Mouse (Mus musculus) layer of hippocampus, adult 9-10 months (tissue): ENCODE measurements around the gene Stoml3.

ENCODE experiments used
- DNase-seq: peaks from one replicate; pipeline ENCODE4 v3.0.0; 2022; ENCODE audit warnings: low spot score

The Stoml3 gene

DNA sequence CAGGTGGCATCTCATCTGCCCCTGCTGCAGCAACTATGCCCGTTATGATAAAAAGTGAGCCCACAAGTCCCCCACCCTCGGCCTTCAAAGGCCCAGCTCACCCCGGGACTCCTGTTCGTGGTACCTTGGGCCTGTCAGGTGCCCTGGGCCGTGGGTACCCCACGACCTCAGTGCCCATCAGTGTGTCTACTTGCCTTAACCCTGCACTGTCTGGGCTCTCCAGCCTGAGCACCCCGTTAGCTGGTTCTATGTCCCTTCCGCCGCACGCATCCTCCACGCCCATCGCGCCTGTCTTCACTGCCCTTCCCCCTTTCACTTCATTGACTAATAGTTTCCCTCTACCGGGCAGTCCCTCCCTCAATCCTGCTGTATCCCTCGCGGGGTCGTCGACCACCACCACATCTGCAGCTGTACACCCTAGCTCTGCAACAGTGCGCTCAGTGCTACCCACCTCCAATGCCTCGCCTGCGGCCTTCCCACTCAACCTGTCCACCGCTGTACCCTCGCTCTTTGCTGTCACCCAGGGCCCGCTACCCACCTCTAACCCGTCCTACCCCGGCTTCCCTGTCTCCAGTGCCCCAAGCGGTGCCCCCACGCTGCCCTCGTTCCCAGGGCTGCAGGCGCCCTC lies 9.9 kb upstream of the Stoml3 start:
- DNase-seq = no peak

DNA sequence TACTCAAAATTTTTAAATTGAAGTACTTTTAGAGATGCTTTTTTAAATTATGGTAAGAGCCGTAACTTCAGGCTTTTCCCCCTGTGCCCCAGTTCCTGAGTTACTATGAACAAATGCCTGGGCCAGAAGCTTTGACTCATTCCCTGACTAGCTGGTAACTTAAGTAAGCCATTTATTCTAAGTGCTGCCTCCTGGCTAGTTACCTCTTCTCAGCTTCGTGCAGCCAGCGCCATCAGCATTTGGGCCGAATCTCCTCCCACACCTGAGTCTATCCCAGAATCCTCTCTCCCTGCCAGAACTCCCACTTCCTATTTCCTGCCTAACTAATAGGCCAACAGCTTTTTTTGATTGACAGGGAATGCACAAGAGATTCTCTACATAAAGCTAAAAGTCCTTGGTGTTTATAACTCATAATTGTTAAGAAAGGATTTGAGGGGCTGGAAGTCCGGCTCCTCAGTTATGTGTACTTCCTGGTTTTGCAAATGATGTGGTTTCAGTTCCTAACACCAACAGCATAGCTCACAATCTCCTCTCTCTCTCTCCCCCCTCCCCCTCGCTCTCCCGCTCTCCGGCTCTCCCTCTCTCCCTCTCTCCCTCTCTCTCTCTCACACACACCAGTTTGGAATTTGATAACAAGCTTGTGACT lies 4.9 kb upstream of the Stoml3 start:
- DNase-seq = no peak

DNA sequence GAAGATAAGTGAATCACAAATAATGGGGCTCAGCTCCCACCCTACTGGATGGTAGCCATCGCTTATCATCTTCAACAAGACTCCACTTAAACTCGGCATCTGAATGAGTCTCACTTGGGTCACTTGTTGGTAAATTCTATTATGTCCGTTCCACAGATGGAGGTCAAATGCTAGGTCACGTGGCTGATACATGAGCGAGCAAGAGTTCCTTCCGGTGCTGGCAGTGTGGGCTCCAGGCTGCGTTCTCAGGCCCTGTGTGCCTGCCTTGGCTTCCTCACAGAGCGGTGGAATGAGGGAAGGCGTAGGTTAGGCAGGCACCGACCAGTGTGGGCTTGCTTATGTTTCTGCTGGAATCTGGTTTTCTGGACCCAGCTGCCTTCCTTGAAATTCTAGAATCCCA lies 1.9 kb upstream of the Stoml3 start:
- DNase-seq = no peak

DNA sequence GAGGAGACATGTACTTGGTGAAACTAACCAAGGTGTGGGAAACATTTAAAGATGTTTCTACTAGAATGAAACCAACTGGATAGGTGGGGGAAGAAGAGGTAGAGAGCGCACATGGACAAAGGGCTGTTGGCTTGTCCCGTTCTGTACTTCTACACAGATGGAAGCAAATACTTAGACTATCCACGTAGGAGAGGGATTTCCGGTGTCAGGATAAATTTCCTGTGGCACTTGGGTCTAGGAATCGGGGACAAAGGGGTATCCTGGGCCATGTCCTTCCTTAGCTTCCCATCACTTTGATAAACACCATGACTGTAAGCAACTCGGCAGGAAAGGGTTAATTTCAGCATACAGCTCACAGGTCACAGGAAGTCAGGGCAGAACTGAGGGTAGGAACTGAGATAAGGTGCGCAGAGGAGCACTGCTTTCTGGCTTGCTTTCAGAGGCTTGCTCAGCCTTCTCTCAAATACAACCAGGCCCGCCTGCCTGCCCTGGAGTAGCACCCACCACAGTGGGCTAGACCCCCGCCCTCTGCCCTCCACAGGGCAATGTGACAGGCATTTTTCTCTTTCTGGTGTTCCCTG lies 1.4 kb upstream of the Stoml3 start:
- no peak for DNase-seq

DNA sequence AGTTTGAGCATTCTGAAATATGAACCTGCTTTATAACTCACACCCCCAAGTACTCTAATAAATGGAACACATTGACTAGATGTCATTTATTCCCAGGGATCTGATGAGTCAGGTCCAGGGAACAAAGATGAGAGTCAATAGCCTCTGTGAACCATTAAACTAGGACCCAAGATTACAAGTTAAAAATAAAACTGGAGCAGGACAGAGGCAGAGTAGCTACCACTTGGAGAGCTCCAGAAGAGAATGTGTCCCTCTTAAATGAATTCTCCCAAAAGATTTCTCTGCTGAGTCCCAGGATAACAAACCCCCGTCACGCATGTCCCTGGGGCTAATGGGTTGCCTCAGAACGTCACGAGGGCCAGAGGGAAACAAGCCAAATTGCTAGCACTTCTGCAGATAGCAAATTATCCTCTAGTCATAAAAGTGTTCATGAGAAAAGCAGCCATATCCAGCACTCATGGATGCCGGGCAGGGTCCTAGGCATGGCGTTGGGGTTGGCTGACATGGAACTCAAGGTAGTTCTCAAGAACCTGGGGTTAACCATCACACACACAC lies 10.0 kb downstream of the Stoml3 start:
- DNase-seq = no peak

DNA sequence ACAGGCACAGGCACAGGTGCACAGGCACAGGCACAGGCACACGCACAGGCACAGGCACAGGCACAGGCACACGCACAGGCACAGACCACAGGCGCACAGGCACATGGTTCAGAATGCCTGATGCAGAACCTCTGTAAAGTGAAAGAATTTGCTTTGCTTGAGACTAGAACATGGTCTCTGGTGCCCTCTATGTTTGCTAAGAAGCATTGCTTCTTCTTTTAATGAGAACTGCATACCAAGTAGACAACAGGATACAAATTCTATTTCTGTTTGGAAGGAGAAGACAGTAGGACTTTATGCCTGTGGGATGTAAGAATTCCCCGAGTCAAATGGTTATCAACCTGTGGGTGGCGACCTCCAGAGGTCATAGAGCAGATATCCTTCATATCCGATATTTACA lies 14.0 kb downstream of the Stoml3 start:
- no peak for DNase-seq

DNA sequence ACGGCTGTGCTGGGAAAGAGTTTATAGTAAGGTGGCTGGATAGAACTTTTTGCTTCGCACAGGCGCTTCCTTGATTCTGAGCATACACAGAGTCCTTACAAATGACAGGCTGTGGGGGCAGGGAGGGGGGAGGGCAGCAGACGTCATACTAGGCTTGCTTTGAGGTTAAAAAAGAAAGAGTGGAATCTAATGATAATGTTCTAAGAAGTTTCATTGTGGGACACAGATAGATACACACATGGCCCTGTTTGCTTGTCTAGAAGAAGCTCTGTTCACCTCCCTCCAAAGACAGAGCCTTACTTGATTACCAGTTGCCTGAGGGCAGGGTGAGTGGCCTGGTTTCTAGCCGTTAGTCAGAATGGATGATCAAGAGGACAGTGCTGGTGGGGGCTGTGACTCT lies 24.6 kb downstream of the Stoml3 start:
- no peak for DNase-seq

DNA sequence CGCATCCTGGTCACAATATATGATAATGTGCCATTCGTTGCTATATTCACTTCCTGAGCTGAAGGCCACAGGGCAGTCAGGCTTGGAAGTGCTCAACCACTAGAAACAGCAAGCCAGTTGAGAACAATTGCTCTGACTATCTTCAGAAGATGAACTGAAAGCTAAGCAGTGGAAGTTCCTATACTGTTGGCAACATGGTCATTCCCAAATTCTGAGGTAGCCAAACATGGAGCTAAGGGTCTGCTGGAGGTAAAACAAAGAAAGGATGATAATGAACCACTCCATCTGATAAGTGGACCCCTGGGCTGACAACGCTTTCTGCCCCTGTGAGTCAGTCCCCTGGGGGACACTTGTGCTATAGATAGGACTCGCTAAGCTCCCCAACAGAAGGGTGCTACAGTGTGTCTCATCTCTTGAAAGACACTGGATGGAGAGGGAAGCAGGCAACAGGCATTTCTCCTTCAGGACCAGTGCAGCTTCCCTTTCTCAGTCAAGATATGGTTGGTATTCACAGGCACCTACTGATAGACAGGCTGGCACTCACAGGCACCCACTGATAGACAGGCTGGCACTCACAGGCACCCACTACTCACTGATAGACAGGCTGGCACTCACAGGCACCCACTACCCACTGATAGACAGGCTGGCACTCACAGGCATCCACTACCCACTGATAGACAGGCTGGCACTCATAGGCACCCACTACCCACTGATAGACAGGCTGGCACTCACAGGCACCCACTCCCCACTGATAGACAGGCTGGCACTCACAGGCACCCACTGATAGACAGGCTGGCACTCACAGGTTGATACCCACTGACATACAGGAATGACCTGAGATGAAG lies 26.0 kb downstream of the Stoml3 start:
- no peak for DNase-seq

DNA sequence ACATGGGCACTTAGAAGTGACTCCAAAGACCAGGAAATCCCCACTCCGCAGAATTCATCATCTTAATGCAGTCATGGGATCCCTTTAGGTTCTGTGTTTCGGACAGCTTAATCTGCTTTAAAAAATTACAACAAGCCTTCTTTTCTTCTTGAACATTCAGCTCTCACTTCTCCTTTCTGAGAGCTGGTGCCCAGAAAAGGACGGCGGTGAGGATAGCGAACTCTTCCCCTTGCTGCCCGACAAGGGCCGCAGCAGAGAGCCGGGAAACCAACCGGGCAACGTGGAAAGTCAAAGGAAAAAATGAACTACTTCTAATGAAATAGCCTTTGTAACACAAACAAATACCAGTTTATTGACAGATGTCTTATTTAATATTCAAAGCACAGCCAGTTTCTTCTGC lies 34.3 kb downstream of the Stoml3 start:
- DNase-seq = no peak

DNA sequence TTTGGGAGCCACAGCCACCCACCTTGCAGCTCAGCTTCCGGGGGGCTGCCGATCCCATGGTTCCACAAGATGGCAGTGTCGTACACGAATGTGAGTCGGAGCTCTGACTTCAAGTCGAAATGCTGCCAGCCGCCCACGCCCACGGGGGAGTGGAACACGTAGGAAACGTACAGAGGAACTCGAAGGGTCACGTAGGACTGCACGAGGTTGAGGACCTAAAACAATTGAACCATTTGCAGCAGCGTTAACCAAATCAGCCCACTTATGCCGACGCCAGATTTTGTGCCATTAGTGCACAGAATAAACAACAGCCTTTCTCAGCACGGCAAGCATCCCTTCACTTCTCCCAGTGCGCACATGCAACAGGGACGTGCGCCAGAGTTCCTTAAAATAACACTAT lies 37.3 kb downstream of the Stoml3 start:
- DNase-seq = peak; percentile 73

DNA sequence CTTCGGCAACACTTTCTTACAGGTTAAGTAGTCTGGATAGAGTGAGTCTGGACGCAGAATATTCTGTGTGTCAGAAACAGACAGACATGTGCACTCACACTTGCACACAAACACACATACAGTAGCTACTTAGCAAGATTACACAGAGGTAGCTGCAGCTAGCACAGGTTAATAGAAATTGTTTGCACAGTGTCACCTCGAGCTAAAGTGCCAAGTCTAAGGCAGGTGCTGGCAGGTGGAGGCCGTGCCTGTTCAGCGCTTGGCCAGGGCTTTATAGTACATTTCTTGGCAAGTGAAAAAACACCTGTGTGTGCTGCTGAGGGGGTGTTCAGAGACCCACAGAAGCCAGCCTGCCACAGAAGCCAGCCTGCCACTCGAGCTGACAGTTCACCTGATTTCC lies 41.9 kb downstream of the Stoml3 start:
- DNase-seq = no peak

DNA sequence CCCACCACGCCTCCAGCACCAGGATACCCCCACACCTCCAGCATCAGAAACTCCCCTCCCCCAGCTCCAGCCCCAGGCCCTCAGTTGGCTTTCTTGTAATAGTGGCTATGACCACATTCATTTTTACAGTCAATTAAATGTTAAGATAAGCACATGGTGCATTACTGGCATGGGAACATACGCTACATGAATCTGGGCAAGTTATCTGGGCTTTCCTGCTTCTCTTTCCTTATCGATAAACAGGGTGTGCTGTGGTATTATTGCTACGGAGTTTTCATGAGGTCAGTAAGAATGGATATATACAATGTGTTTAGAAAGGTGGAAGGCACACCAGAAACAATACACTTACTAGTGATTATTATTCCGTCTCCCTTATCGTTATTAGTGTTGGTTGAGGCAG lies 43.6 kb downstream of the Stoml3 start:
- no peak for DNase-seq

DNA sequence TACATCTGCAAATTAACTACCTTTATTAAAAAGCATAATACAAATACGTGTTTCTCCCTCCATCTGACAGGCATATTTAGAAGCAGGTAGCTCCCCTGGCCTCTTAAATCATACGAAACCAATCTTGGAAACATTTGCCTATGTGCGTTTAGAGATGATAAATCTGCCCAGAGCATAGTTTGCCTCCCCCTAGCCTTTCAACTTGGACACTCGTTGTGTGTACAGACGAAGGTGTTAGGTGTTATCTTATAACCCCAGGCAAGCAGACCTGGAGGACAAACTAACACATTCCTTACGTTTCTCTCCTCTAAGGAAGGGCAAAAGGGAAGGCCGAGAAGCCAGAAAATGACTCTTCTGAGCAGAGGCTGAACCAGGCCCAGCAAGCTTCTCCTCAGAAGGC lies 64.2 kb downstream of the Stoml3 start:
- DNase-seq = no peak

DNA sequence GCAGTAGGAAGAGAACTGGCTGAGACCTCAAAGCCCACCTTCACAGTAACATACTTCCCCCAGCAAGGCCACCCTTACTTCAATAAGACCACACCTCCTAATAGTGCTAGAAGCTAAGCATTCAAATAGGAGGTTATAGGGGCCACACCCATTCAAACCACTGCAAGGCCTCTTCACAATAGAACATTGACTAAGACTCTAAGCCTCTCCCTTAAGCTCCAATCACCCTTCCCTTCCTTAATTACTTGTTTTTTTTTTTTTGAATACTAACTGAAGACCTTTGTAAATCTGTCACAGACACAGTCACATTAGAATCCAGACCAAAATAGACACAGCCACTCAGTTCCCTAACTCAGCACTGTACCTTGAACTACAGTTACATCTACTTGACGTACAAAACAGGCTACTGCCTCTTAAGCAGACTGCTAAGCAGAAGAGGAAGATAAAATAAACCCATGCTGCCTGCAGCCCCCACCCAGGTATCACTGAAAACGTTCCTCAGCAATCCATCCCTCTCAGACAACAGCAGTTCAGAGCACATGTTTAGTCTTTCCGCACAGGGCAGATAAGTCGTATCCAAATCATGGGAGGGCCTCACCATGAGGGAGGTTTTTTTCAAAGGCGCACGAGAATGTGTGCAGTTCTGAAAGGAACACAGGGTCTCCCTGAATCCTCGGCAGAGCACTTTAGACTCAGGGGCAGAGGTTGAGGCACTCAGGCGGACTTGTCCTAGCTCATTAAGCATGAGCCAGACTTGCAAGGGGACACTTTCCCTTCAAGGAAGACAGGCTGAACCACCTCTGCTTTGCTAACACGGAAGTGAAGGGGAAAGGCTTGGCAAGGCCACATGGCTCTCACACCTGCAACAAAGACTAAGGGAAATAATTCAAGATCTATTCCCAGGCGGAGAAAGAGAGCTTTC lies 66.8 kb downstream of the Stoml3 start:
- DNase-seq = no peak

DNA sequence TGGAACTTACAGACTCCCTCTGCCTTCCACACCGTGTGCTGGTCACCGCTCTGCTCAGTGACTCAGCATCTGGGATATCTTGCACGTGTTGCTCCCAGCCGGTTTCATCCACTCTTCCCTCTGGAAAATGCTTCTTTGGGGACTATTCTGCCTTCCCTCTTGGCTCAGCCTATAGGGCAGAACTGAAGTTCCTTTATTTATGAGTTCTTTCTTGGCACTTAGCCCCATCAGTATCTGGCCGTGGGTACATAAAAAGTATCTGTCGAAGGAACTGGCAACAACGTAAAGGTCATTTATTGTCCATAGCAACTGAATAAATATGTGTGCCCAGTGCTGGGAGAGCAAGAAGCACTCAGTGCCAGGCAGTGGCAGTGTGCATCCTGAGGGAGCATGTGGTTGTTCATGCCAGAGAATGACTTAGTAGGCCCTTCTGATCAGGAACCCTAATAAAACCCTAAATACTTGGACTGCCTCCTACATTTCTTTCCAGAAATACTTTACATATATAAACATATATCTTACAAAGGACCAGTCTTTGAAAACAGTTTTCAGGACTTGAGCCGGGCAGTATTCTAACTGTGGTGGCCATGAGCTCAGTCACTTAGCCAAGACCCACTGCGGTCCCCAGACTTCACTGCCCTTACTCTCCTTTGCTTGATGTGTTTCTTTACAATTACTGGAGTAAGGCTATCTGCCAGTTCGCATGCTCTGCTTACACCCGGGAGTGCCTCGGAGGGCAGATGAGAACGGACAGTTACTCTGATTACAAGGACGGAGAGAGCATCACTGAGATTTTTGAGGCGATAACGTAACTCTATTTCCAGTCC lies 69.1 kb downstream of the Stoml3 start:
- DNase-seq = no peak
